Mouse (Mus musculus): ENCODE measurements around the gene Nanos1.
A peak's percentile ranks its signal among the peaks of the same experiment; 100 is the strongest.

Gene Nanos1

DNA sequence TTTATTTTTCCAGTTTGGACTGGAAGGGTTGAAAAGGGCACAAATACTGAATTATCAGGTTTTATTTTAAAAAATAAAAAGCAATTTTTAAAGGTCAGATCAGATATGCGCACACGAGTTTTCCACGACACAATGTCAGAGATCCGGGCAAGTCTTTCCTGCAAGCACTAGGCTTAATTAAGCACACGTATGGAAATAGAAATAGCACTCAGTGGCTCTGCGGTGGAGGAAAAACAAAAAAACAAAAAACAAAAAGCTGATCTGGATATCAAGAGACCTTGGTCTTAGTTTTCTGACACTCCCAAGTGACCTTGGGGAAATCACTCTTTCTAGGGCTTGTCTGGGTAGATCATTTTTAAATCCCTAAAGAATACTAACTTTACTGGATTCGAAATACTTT, 33.7 kb downstream of the Nanos1 start:
- no peak for DNase-seq

GRCm38 (mm10) chr19:60789919-60790506, 34.2 kb downstream of the Nanos1 start:
- DNase-seq, result peak; percentile 75 to 80

DNA sequence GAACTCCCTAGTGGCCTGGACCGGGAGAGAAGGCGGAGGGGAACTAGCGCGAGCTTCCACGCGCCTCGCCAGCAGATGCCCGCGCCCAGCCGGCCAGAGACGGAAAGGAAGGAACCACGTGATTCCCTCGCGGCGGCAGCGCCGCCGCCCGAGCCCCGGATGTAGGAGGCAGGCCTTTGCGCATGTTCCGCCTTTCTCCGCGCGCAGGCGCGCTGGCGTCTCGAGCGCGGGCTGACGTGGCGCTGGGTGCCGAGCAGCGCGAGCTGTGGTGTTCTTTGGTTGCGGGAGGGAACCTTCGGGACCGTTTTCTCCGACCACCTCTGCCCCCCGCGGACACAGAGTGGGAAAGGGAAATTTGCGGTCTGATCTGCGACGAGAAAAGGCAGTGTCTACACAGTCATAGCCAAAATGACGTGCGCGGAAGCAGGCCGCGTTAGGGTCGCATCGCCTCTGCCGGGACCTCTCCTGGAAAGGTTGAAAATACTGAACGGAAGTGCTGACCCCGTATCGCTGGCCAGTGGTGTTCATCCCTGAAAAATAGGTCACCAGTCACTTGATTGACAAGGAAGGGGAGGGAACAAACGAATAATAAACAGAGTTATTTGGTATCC, 34.9 kb downstream of the Nanos1 start, which contains the start of gene Eif3a:
Gene Eif3a, minus strand, starts transcription at position 108 of the 611 bp plus-strand sequence.
- peak; percentile 97 to 98 for DNase-seq

GRCm38 (mm10) chr19:60791164-60791563, 35.4 kb downstream of the Nanos1 start:
- peak in 1 of 2 experiments; percentile 37 for DNase-seq

GRCm38 (mm10) chr19:60793170-60793707, 37.5 kb downstream of the Nanos1 start:
- DNase-seq, result no peak

DNA sequence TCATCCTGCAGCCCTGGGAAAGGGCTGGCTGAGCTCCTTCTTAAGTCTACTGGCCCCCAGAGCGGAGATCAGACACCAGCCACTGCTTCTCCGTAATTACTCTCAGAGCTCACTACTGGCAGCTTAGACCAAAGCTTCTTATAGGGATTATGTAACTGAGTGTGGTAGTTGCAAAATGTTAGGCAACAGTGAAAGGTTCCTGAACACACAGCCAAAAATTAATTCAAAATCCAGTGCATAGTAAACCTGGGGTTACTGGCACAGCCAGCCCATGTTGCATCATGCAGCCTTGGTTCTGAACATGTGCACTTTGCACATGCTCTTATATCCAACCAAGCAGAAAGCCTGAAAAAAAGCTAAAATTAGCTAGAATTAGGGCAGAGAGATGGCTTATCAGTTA, 39.5 kb downstream of the Nanos1 start:
- no peak for DNase-seq

DNA sequence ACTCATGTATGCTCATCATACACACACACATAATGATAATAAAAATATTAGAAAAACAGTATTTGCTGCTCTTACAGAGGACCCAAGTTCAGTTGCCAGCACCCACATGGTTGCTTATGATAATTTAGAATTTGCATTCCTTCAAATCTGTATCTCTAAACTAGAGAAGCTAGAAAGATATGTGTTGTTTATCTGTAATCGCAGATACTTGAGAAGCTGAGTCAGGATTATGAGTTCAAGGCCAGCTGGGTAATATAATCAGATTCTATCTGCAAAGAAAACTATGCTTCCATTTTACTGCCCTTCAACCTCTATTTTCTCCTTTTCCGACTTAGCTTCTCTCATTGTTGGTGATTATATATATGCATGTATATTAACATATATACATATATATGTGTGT, 41.6 kb downstream of the Nanos1 start:
- DNase-seq, result no peak

DNA sequence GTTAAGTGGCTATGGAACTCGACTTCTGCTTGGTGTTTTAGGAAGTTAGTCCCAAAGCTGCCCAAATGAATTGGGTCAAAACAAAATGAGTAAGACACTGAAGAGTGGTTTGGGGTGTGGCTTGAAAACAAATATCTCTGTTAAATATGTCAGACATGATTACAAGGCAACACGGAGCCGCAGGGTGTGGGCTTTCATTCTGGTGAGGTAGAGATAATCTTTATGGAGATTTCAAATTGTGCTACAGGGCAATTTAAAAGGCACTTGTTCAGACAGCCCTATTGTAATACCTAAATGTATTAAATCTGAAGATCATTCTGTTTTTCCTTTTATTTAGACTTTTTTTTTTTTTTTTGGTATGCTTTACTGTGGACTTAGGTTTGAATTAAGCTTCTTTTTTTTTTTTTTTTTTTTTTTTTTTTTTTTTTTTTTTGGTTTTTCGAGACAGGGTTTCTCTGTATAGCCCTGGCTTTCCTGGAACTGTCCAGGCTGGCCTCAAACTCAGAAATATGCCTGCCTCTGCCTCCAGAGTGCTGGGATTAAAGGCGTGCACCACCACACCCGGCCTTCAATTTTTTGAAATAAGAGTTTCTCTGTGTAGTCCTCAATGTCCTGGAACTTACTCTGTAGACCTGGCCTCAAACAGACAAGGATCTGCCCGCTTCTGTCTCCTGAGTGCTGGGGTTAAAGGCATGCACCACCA, 44.2 kb downstream of the Nanos1 start:
- DNase-seq, result no peak

- DNase-seq, result no peak
Measured at GRCm38 (mm10) chr19:60804903-60805302, 49.1 kb downstream of the Nanos1 start.
